Mouse (Mus musculus): Measurements from ENCODE around the gene Cox19.

DNA sequence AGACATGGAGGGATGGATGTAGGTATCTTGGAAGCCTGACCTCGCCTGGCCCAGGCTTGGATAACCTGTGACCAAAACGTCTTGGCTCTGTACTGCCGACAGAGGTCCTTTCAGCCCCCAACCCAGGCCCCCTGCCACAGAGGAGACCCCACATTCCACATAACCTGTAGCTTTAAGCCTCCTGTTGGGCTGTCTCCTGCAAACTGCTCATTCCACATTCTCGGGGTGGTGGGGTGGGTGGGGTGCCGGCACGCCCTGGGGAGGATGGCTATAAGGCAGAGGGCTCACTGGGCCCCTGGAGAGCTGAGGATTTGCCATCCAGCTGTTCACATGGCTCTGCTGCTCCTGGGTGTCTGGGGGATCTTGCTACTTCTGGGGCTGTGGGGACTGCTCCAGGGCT is 1.1 kb upstream of the Cox19 start, which contains the start of gene Cyp2w1:
- TF ChIP-seq TAL1 (conservative IDR thresholded peaks at IDR 0.05; ENCODE audit: low read depth, low read length) (no peak), CTCF (IDR thresholded peaks at IDR 0.05; ENCODE audit: low read depth, low read length) (no peak)

Data from G1E (cell line).